Mouse (Mus musculus): ENCODE measurements at regions not wholly inside any gene's neighbourhood (a gene's known extent, or its start where the extent isn't known, plus 50 kb on each side); places are given as distances from the start of the nearest gene placed in this dataset.

DNA sequence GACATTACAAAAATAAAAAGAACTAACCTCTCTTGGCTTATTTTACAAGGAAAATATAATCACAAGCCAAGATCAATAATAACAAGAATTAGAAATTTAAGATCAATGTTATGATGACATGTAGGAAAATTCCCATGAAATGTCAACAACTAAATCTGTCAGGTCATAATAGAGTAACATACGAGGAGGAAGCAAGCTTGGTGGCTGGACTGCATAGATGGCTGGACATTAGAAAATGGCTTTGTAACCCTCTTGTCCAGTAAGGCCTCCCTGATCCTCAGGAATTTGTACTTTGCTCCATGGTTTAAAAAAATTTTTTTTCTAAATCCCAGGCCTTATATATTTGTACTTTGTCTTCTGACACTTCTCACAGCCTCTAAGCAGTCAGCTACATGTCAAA lies 132.7 kb upstream of the Aoah start:
- TF ChIP-seq CTCF (IDR thresholded peaks at IDR 0.05; ENCODE audit: low read depth) (no peak), EP300 (optimal IDR thresholded peaks at IDR 0.05) (no peak)

Measured in stomach, postnatal 0 days (tissue).